Mouse (Mus musculus) kidney, embryonic 14.5 days (tissue): ENCODE data around the gene Psmc3ip. TPM values are rescaled to one million over a fixed set of nuclear protein-coding genes. Genes with fewer than 3 reads are reported as not detected.

Experiments
- microRNA-seq: library from miRNA; unstranded; fragments of <30 nt; microRNA quantifications from one replicate; pipeline ENCODE4, GENCODE M21; 2016
- polyA plus RNA-seq: library from polyadenylated mRNA; unstranded; fragments of >200 nt; fragmentation: Nextera tagmentation; extraction: Ambion mirVana; gene quantifications from 2 replicates; pipeline ENCODE4 v1.2.1, GENCODE M21; 2014

Gene Psmc3ip
- polyA plus RNA-seq, 1 experiment from 2014 or later, result 52.0 TPM

Small RNAs within 50 kb of the gene (microRNA-seq; reads per million reads assigned to microRNA genes)
- not detected for gene Gm27626

Other genes starting within 250 kb of the Psmc3ip start
- gene Stat5b, start 244.7 kb downstream of the Psmc3ip start, polyA plus RNA-seq, result 12.7 and 19.8 TPM in 2 replicates
- 2.0 and 3.0 TPM in 2 replicates for gene Stat5a, start 236.1 kb downstream of the Psmc3ip start, polyA plus RNA-seq
- gene Stat3, start 155.9 kb downstream of the Psmc3ip start, polyA plus RNA-seq, result 25.3 and 40.0 TPM in 2 replicates
- gene Cavin1, start 124.5 kb downstream of the Psmc3ip start, polyA plus RNA-seq, result 40.7 and 45.1 TPM in 2 replicates
- gene Atp6v0a1, start 86.0 kb downstream of the Psmc3ip start, polyA plus RNA-seq, result 29.2 and 38.8 TPM in 2 replicates
- gene Naglu, start 25.4 kb downstream of the Psmc3ip start, polyA plus RNA-seq, result 7.0 and 11.5 TPM in 2 replicates
- 0.16 TPM in 1 of 2 replicates, not detected in the other for gene Hsd17b1, start 17.0 kb downstream of the Psmc3ip start, polyA plus RNA-seq
- 42.0 and 44.9 TPM in 2 replicates for gene Coasy, start 12.9 kb downstream of the Psmc3ip start, polyA plus RNA-seq
- 39.7 and 48.7 TPM in 2 replicates for gene Mlx, start 8.2 kb downstream of the Psmc3ip start, polyA plus RNA-seq
- gene Retreg3, start 24.5 kb upstream of the Psmc3ip start, polyA plus RNA-seq, result 10.5 and 14.0 TPM in 2 replicates
- gene Tubg1, start 24.5 kb upstream of the Psmc3ip start, polyA plus RNA-seq, result 81.9 and 95.4 TPM in 2 replicates
- 3.7 and 4.5 TPM in 2 replicates for gene Tubg2, start 60.5 kb upstream of the Psmc3ip start, polyA plus RNA-seq
- gene Cntnap1, start 75.1 kb upstream of the Psmc3ip start, polyA plus RNA-seq, result 1.7 and 2.1 TPM in 2 replicates
- gene Plekhh3, start 75.9 kb upstream of the Psmc3ip start, polyA plus RNA-seq, result 17.0 and 17.9 TPM in 2 replicates
- gene Ccr10, start 80.0 kb upstream of the Psmc3ip start, polyA plus RNA-seq, result 0.24 and 0.51 TPM in 2 replicates
- gene Ezh1, start 131.0 kb upstream of the Psmc3ip start, polyA plus RNA-seq, result 18.2 and 27.4 TPM in 2 replicates
- gene Ramp2, start 150.6 kb upstream of the Psmc3ip start, polyA plus RNA-seq, result 248 and 275 TPM in 2 replicates
- 154 and 160 TPM in 2 replicates for gene Vps25, start 158.3 kb upstream of the Psmc3ip start, polyA plus RNA-seq
- gene Wnk4, start 165.1 kb upstream of the Psmc3ip start, polyA plus RNA-seq, result 18.9 and 28.1 TPM in 2 replicates
- gene Cntd1, start 183.6 kb upstream of the Psmc3ip start, polyA plus RNA-seq, result 1.2 and 1.7 TPM in 2 replicates
- 204 and 207 TPM in 2 replicates for gene Coa3, start 183.7 kb upstream of the Psmc3ip start, polyA plus RNA-seq
- 112 and 164 TPM in 2 replicates for gene Becn1, start 206.8 kb upstream of the Psmc3ip start, polyA plus RNA-seq
- 113 and 130 TPM in 2 replicates for gene Psme3, start 220.8 kb upstream of the Psmc3ip start, polyA plus RNA-seq
- gene Aoc2, start 229.6 kb upstream of the Psmc3ip start, polyA plus RNA-seq, result 1.9 TPM in 2 replicates
- 0.23 and 0.37 TPM in 2 replicates for gene Aoc3, start 235.2 kb upstream of the Psmc3ip start, polyA plus RNA-seq